Mouse (Mus musculus): ENCODE data around the gene Adam23. TPM values are rescaled to one million over a fixed set of nuclear protein-coding genes. Genes with fewer than 3 reads are reported as not detected.

Adam23 gene
- total RNA-seq (2023) = under 1 TPM; 0.33 to 0.87 TPM

DNA sequence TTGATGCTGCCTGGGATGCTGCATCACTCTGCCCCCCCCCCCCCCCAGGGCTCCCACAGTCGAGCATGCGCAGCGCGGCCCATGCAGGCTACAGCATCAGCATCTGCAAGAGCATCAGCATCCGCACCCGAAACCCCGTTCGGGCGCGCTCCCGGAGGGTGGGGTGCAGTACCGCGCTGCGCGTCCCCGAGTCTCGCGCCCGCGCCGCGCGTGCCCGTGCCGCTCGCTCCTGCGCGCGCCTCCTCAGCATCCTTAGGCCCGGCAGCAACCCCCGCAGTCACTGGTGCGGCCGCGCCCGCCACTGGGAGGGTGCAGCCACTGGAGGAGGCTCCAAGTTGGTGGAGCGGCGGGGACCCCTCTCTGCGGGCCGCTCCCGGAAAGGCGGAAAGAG lies at the start of gene Adam23:
Gene Adam23 (plus strand): TSS at position 236 of the 391 bp plus-strand sequence.

DNA sequence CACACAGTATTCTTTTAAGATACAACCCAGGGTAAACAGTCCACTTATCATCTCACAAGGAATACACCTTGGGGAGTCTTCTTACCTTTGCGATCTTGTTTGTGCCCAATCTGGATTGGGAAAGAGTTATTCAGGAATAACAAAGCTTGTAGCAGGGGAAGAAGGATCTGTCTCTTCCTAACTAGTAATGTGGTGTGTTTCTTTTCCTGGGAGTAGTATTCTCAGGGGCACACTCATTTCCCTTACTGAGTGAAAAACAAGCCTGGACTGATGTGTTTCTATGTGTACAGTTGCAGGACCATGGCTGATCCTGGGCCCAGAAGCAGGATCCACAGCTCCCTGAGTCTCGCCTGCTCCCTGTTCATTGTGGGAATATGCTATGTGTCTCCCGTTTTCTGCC lies 170.0 kb downstream of the Adam23 start, which contains the start of gene Gm39653:
Gene Gm39653 (plus strand): TSS at position 301 of the 400 bp plus-strand sequence.

Other genes starting within 250 kb of the Adam23 start
- gene Gpr1, start 231.3 kb upstream of the Adam23 start, total RNA-seq (2023) = not detected
- not detected for gene Zdbf2, start 172.6 kb upstream of the Adam23 start, total RNA-seq (2023)
- not detected for gene Gm39653, start 170.1 kb downstream of the Adam23 start, total RNA-seq (2023)
- not detected for gene Dytn, start 241.0 kb downstream of the Adam23 start, total RNA-seq (2023)